Mouse (Mus musculus): ENCODE results near the gene Ppil1. TPM values are rescaled to one million over a fixed set of nuclear protein-coding genes. Genes with fewer than 3 reads are reported as not detected.

Gene Ppil1
- polyA plus RNA-seq (2014; fragmentation: Nextera tagmentation; extraction: Ambion mirVana), result 108 and 117 TPM in 2 replicates

DNA sequence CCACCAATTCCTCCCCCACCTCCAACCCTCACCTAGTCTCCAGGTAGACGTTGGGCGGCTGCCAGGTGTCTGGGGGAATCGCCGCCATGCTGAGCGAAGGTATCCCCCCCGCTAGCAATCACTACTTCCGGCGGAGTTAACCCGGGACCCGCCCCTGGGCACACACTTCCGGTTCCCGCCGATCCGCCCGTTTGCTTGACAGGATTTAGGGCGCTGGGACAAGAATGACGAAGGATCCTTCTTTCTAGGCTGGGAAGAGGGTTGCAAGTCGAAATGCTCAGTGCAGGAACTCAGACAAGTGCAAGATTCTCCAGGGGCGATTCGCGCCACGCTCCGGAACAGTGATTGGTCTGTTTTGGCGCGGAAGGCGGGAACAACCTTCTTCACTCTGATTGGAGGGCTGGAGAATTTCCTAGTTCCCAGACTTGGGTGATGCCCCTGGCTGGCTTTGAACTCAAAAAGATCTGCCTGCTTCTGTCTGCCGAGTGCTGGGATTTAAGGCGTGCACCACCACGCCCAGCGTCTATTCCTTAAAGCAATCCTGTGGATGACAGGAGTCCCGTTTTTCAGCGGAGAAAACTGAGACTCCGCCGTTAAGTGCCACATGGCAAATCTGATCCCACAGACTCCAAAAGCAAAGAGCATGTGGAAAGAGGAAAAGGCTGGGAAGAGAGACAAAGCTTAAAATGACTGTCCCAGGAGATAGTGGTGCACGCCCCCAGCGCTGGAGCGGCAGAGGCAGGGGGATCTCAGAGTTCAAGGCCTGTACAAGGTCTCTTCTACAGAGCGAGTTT, at the start of gene Ppil1:
Ppil1 (minus strand) TSS at position 347 of the 794 bp plus-strand sequence.
- peak within 1 kb of the TSS; percentile 65 for H3K4me3 ChIP-seq (ENCODE audit: low read depth, low read length)
- no peaks in the 10 kb centered on the region for H3K27me3 ChIP-seq (replicated peaks; ENCODE audit: control insufficient read depth, insufficient read depth, low read length)
- ATAC-seq (ENCODE audit: low read depth) (peak; percentile 60), DNase-seq (ENCODE audit: low spot score) (peak; percentile 92)
- H3K4me2 ChIP-seq (ENCODE audit: low read depth, low read length), result peak within 1 kb of the TSS; percentile 62
- no peaks in the 10 kb centered on the region for H3K9me3 ChIP-seq (ENCODE audit: control insufficient read depth, low read length)
- WGBS, result 8% methylated on average over 38 of the region's 38 CpGs
- peaks cover 27% of the 10 kb centered on the region for H3K36me3 ChIP-seq (ENCODE audit: control insufficient read depth, insufficient read depth, low read length)
- peaks cover 13% of the 10 kb centered on the region for H3K4me1 ChIP-seq (ENCODE audit: control insufficient read depth, insufficient read depth, low read length)
- peak within 1 kb of the TSS; percentile 76 for H3K9ac ChIP-seq (ENCODE audit: low read depth, low read length)
- H3K27ac ChIP-seq (replicated peaks; ENCODE audit: low read depth, low read length), result peak within 1 kb of the TSS; percentile 99

DNA sequence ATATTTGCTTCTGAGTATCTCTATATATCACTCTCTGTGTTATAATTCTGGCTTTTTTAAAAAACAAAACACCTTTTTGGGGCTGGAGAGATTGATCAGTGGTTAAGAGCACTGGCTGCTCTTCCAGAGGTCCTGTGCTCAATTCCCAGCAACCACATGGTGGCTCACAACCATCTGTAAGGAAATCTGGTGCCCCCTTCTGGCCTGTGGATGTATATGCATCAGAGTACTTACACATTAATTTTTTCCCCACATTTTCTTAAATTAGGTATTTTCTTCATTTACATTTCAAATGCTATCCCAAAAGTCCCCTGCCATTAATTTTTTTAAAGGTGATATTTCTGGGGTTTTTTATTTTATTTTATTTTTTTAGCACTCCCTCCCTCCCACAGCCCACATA, 49.3 kb upstream of the Ppil1 start:
- DNase-seq (ENCODE audit: low spot score), result no peak
- Histone ChIP-seq H3K27ac (replicated peaks; ENCODE audit: low read depth, low read length) (no peak overlapping the region), H3K4me3 (ENCODE audit: low read depth, low read length) (no peak overlapping the region), H3K9ac (ENCODE audit: low read depth, low read length) (no peak overlapping the region), H3K9me3 (ENCODE audit: control insufficient read depth, low read length) (peaks cover 6% of the 10 kb centered on the region; the same call in 1 of the 2 replicates), H3K4me1 (ENCODE audit: control insufficient read depth, insufficient read depth, low read length) (no peaks in the 10 kb centered on the region), H3K36me3 (ENCODE audit: control insufficient read depth, insufficient read depth, low read length) (no peaks in the 10 kb centered on the region), H3K27me3 (replicated peaks; ENCODE audit: control insufficient read depth, insufficient read depth, low read length) (no peaks in the 10 kb centered on the region), H3K4me2 (ENCODE audit: low read depth, low read length) (no peak overlapping the region)
- ATAC-seq (ENCODE audit: low read depth), result no peak

DNA sequence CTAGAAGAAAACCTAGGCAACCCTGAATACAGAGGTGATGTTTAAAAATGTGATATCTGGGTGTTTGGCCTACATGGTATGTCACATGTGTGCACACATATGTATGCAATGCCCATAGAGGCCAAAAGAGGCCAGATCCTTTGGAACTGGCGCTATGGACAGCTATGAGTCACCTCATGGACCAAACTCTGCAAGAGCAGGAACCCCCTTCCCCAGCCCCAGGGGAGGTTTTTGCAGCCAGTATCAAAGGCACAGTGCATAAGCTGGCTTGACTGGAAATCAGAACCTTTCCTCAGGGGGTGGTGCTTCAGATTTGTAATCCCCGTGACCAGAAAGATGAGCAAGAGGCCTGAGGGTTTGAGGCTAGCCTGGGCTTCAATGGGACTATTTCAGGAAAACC, 48.1 kb upstream of the Ppil1 start:
- Histone ChIP-seq H3K9me3 (ENCODE audit: control insufficient read depth, low read length) (peaks cover 6% of the 10 kb centered on the region; the same call in 1 of the 2 replicates), H3K4me1 (ENCODE audit: control insufficient read depth, insufficient read depth, low read length) (no peaks in the 10 kb centered on the region)
- WGBS, result 87% methylated on average over 2 of the region's 2 CpGs

DNA sequence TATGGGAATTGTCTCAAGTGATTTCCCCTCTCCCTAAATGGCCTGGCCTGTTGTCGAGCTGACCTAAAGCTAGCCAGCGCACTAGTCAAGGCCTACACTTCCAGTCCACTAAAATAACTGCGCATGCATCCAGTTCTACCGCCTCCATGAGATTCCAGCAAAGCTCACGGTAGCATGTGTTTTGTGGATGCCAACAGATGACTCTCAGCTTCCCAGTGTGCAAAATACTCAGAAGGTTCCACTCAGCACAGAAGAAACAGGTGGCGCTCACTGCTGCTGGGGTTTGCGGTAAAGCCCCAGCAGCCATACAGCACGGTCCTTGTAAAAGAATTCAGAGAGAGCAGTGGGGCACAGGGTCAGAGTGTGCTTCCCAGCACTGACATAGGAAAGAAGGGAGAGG, 47.6 kb upstream of the Ppil1 start:
- DNase-seq (ENCODE audit: low spot score) (no peak), ATAC-seq (ENCODE audit: low read depth) (no peak)
- H3K4me3 ChIP-seq (ENCODE audit: low read depth, low read length), result no peak overlapping the region
- H3K4me1 ChIP-seq (ENCODE audit: control insufficient read depth, insufficient read depth, low read length), result no peaks in the 10 kb centered on the region
- no peak overlapping the region for H3K27ac ChIP-seq (replicated peaks; ENCODE audit: low read depth, low read length)
- no peak overlapping the region for H3K4me2 ChIP-seq (ENCODE audit: low read depth, low read length)
- H3K9ac ChIP-seq (ENCODE audit: low read depth, low read length), result no peak overlapping the region
- H3K9me3 ChIP-seq (ENCODE audit: control insufficient read depth, low read length), result peaks cover 6% of the 10 kb centered on the region; the same call in 1 of the 2 replicates
- H3K27me3 ChIP-seq (replicated peaks; ENCODE audit: control insufficient read depth, insufficient read depth, low read length), result no peaks in the 10 kb centered on the region
- H3K36me3 ChIP-seq (ENCODE audit: control insufficient read depth, insufficient read depth, low read length), result no peaks in the 10 kb centered on the region
- WGBS, result 77% methylated on average over 8 of the region's 8 CpGs

More for the DNA sequence above, 48.1 kb upstream of the Ppil1 start:
- H3K27ac ChIP-seq (replicated peaks; ENCODE audit: low read depth, low read length), result no peak overlapping the region
- H3K36me3 ChIP-seq (ENCODE audit: control insufficient read depth, insufficient read depth, low read length), result no peaks in the 10 kb centered on the region
- no peak overlapping the region for H3K9ac ChIP-seq (ENCODE audit: low read depth, low read length)
- H3K27me3 ChIP-seq (replicated peaks; ENCODE audit: control insufficient read depth, insufficient read depth, low read length), result no peaks in the 10 kb centered on the region
- no peak overlapping the region for H3K4me3 ChIP-seq (ENCODE audit: low read depth, low read length)
- no peak overlapping the region for H3K4me2 ChIP-seq (ENCODE audit: low read depth, low read length)
- DNase-seq (ENCODE audit: low spot score) (no peak), ATAC-seq (ENCODE audit: low read depth) (no peak)

DNA sequence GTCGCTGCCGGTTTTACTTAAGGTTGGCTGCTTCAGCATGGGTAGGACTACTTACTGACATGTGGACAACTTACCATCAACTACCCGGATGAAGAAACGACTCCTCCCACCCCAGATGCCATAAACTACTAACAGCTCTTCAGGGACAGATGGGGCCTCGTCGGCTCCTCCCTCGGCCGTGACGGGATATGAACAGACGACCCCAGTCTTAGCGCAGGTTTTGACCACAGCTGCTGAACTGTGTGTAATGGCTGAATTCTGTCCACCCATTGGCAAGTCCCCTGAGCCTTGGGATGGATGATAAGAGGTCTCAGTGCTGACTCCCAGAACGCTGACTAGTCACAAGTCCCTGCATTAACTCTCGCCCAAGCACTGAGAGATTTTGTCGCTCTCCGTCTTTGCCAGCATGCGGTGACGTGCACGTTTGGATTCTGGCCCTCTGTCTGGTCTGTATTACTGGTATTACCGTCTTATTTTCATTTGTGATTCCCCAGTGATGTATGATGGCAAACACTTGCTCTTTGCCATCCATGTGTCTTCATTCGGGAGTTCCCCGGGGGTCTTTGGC, 46.2 kb upstream of the Ppil1 start:
- Histone ChIP-seq H3K9me3 (ENCODE audit: control insufficient read depth, low read length) (peaks cover 6% of the 10 kb centered on the region; the same call in 1 of the 2 replicates), H3K4me1 (ENCODE audit: control insufficient read depth, insufficient read depth, low read length) (peaks cover 12% of the 10 kb centered on the region), H3K4me2 (ENCODE audit: low read depth, low read length) (no peak overlapping the region), H3K27ac (replicated peaks; ENCODE audit: low read depth, low read length) (no peak overlapping the region), H3K4me3 (ENCODE audit: low read depth, low read length) (no peak overlapping the region), H3K9ac (ENCODE audit: low read depth, low read length) (no peak overlapping the region), H3K27me3 (replicated peaks; ENCODE audit: control insufficient read depth, insufficient read depth, low read length) (no peaks in the 10 kb centered on the region), H3K36me3 (ENCODE audit: control insufficient read depth, insufficient read depth, low read length) (no peaks in the 10 kb centered on the region)
- DNase-seq (ENCODE audit: low spot score), result no peak
- 62% methylated on average over 21 of the region's 21 CpGs for WGBS
- no peak for ATAC-seq (ENCODE audit: low read depth)

DNA sequence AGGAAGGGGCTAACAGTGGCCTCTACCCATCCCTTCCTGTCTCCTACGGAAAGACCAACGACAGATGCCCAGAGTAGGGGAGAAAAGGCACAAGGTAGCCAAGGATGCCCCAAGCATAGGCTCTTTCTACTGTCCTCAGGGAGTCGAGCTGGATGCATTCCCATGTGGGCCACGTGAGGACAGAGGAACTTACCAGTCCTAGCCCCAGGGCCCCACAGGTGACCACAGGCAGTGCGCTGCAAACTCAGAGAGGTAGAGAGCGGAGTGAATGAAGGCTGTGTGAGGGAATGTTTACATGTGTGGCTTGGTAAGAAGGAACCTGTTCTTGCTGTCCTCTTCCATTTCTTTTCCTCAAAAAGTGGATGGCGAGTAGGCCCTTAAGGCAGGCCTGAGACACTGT, 41.9 kb upstream of the Ppil1 start:
- Histone ChIP-seq H3K4me1 (ENCODE audit: control insufficient read depth, insufficient read depth, low read length) (peaks cover 32% of the 10 kb centered on the region), H3K9me3 (ENCODE audit: control insufficient read depth, low read length) (no peaks in the 10 kb centered on the region), H3K27me3 (replicated peaks; ENCODE audit: control insufficient read depth, insufficient read depth, low read length) (no peaks in the 10 kb centered on the region), H3K9ac (ENCODE audit: low read depth, low read length) (no peak overlapping the region), H3K36me3 (ENCODE audit: control insufficient read depth, insufficient read depth, low read length) (peaks cover 13% of the 10 kb centered on the region; the same call in 1 of the 2 replicates), H3K4me2 (ENCODE audit: low read depth, low read length) (peak overlapping the region; percentile 11; the same call in 1 of the 2 replicates), H3K4me3 (ENCODE audit: low read depth, low read length) (no peak overlapping the region), H3K27ac (replicated peaks; ENCODE audit: low read depth, low read length) (no peak overlapping the region)
- WGBS, result 45% methylated on average over 7 of the region's 7 CpGs
- no peak for ATAC-seq (ENCODE audit: low read depth)
- no peak for DNase-seq (ENCODE audit: low spot score)

DNA sequence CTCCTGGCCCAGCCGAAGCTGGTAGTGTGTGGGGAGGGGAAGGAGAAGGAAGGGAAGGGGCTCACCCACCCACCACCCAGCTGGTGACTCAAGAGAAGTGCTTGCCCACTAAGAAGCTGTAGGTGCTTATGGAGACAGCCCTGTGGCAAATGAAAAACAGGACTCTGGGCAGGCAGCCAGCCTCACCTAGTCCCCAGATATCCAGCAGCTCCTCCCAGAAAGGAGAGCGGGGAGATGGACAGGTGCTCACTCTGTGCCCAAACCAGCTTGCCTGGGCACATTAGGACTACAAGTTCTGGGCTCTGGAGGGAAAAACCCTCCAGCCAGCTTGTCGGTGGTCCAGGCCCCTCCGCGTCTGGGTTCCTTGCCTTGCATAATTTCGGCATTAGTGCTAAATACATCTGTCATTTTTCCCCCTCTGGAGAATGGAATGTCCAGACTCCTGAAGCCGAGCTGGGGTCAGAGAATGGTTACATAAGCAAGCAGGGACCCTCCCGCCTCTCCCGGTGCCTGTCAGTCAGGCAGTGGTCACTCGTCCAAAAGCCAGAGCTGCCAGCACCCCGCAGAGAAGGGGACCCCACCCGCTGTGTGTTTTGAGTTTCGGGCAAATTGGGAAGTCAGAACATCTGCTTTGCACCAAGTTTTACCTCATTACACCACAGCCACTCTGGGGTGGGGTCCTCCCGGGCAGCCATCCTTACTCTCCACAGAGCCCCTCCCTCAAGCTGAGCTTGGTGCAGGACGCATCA, 41.2 kb upstream of the Ppil1 start:
- Histone ChIP-seq H3K36me3 (ENCODE audit: control insufficient read depth, insufficient read depth, low read length) (peaks cover 20% of the 10 kb centered on the region), H3K27ac (replicated peaks; ENCODE audit: low read depth, low read length) (peak overlapping the region; percentile 70), H3K9ac (ENCODE audit: low read depth, low read length) (no peak overlapping the region), H3K4me3 (ENCODE audit: low read depth, low read length) (no peak overlapping the region), H3K9me3 (ENCODE audit: control insufficient read depth, low read length) (no peaks in the 10 kb centered on the region), H3K4me2 (ENCODE audit: low read depth, low read length) (peak overlapping the region; percentile 11; the same call in 1 of the 2 replicates), H3K27me3 (replicated peaks; ENCODE audit: control insufficient read depth, insufficient read depth, low read length) (no peaks in the 10 kb centered on the region), H3K4me1 (ENCODE audit: control insufficient read depth, insufficient read depth, low read length) (peaks cover 32% of the 10 kb centered on the region)
- ATAC-seq (ENCODE audit: low read depth), result peak; percentile 23; the same call in 1 of the 2 replicates
- 9% methylated on average over 15 of the region's 15 CpGs for WGBS
- peak; percentile 56 for DNase-seq (ENCODE audit: low spot score)

DNA sequence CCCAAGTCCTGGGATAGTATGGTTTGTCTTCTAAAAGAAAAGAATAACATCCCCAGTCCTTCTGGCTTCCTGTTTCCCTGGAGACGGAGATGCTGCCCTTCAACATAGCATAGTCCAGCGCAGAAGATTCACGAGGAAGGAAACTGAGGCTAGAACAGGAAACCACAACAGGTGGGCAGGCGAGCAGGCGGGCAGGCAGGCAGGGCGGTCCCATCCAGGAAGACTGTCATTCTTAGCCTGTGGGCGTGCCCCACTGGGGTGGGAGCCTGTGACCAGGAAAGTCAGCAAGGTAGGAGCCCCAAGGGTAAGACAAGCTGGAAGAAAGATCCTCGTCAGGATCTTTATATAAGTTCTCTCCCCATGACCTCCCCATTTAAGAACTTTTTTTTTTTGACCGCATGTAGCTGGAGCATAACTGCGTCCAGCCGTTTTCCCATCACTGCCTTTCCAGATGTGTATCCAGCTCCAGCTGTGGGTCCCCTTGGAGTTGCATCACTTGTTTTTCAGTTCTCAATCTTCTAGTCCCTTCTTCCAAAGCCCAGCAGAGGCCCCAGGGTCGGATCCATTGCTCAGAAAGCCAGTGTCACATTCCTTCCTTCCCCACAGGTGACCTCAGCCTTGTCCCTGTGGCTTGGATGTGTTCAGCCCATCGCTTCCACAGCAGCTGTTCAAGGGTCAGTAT, 40.5 kb upstream of the Ppil1 start:
- Histone ChIP-seq H3K4me3 (ENCODE audit: low read depth, low read length) (no peak overlapping the region), H3K4me1 (ENCODE audit: control insufficient read depth, insufficient read depth, low read length) (peaks cover 32% of the 10 kb centered on the region), H3K9me3 (ENCODE audit: control insufficient read depth, low read length) (no peaks in the 10 kb centered on the region), H3K27me3 (replicated peaks; ENCODE audit: control insufficient read depth, insufficient read depth, low read length) (no peaks in the 10 kb centered on the region), H3K9ac (ENCODE audit: low read depth, low read length) (no peak overlapping the region), H3K4me2 (ENCODE audit: low read depth, low read length) (no peak overlapping the region), H3K36me3 (ENCODE audit: control insufficient read depth, insufficient read depth, low read length) (peaks cover 27% of the 10 kb centered on the region), H3K27ac (replicated peaks; ENCODE audit: low read depth, low read length) (peak overlapping the region; percentile 70)
- peak; percentile 60 for DNase-seq (ENCODE audit: low spot score)
- 37% methylated on average over 13 of the region's 13 CpGs for WGBS
- peak; percentile 20; the same call in 1 of the 2 replicates for ATAC-seq (ENCODE audit: low read depth)
